Mouse (Mus musculus) embryonic fibroblast, embryonic 13.5 days (primary cell): ENCODE measurements around the gene Lilra5.

Experiments used
- CTCF ChIP-seq: IDR thresholded peaks from 2 replicates; pipeline ENCODE4 v1.5.1; 2011; ENCODE audit warnings: mild to moderate bottlenecking, control low read depth, low read length, moderate library complexity, borderline replicate concordance; ENCODE audit not compliant: insufficient read depth
- POLR2A ChIP-seq: IDR thresholded peaks from 2 replicates; pipeline ENCODE4 v1.6.1; 2011; ENCODE audit warnings: low read depth, mild to moderate bottlenecking, control low read depth, low read length, moderate library complexity

DNA sequence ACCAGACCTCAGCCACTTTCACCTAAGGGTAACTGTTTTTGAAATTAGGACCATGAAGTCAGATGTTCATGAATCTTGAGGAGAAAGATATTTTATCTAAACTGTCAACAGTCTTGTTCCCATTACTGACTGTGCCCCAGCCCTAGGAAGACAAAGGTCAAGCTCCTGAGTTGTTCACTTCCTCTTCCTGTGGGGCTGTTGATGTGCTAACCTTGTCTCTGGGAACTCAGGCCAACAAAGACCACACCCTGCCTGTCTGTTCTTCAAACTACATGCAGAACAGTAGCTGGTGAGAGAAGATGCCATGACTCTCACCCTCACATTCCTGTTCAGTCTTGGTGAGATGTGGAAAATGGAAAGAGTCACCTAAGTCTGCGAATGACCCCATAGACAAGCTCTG lies 30.4 kb upstream of the Lilra5 start:
- TF ChIP-seq POLR2A = no peak
- TF ChIP-seq CTCF = no peak
